Mouse (Mus musculus): Measurements from ENCODE around the gene Tbc1d21. TPM values are rescaled to one million over a fixed set of nuclear protein-coding genes. Genes with fewer than 3 reads are reported as not detected.

Gene Tbc1d21
- total RNA-seq, 2 experiments from 2014 or later = not detected

DNA sequence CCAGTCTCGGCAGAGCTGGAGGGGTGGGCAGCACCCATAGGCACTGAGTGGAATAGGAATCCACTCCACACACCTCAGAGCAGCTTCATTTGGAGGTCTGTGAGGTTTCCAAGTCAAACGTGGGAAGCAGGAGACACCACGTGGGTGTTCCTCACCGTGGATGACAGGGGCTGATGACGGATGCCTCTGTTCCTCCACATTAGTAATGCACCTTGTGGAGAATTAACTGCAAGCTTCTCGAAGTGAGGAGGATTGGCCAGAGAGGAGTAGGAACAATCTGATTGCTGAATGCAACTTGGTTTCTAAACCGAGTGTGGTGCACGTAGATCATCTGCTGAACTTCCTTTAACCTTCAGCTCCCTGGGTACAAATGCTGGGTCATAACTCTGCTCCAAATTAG lies 1.7 kb upstream of the Tbc1d21 start:
- TF ChIP-seq CTCF (IDR thresholded peaks at IDR 0.05) = no peak
- intact Hi-C loops (cut with DNase I) = loop anchor here (5.0 kb wide), 1 partner anchor 115 kb away; the partner anchor contains the start of gene Insyn1
- DNase-seq (ENCODE audit: extremely low spot score in 1 of 2, low spot score in 2 of 2) = peak in 1 of 2 experiments; percentile 34
- H3K4me3 ChIP-seq = no peak overlapping the region
- H3K27ac ChIP-seq = no peak overlapping the region

- H3K4me3 ChIP-seq = no peak overlapping the region
- intact Hi-C loops (cut with DNase I) = loop anchor here (2.0 to 5.0 kb wide), 2 partner anchors 39 to 118 kb away; partner anchors contain the start of gene Insyn1
- H3K27ac ChIP-seq = no peak overlapping the region
- peak; percentile 75 for TF ChIP-seq CTCF (IDR thresholded peaks at IDR 0.05)
- DNase-seq (ENCODE audit: extremely low spot score in 1 of 2, low spot score in 2 of 2) = peak in 1 of 2 experiments; percentile 32
Measured at GRCm38 (mm10) chr9:58369644-58370043, 611 bp downstream of the Tbc1d21 start.

GRCm38 (mm10) chr9:58364325-58364724 lies 5.9 kb downstream of the Tbc1d21 start:
- H3K4me3 ChIP-seq = no peak overlapping the region
- TF ChIP-seq CTCF (IDR thresholded peaks at IDR 0.05) = no peak
- no peak overlapping the region for H3K27ac ChIP-seq
- intact Hi-C loops (cut with DNase I) = no loop called here
- DNase-seq (ENCODE audit: extremely low spot score in 1 of 2, low spot score in 2 of 2) = peak in 1 of 2 experiments; percentile 16

DNA sequence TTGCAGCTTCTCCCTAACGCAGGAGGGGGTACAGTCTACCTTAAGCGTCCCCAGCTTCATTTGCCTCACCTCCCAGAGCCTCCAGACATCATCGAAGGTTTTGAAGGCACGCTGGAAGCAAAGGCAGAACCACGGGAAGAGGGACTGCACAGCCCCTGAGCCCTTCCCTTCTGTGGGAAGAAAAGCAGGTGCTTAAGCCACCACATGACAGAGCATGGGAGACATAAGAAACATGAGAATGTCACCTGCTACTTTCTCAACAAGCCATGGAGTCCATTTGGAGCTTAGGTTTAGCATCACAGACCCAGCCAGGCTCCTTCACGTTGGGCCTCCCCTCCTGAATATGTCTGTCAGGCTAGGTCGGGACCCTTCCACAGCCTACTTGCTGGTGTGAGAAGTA lies 8.3 kb downstream of the Tbc1d21 start:
- no peak overlapping the region for H3K4me3 ChIP-seq
- DNase-seq (ENCODE audit: extremely low spot score in 1 of 2, low spot score in 2 of 2) = no peak
- intact Hi-C loops (cut with DNase I) = no loop called here
- no peak for TF ChIP-seq CTCF (IDR thresholded peaks at IDR 0.05)
- H3K27ac ChIP-seq = no peak overlapping the region

- no peak for TF ChIP-seq CTCF (IDR thresholded peaks at IDR 0.05)
- Histone ChIP-seq H3K4me3 (no peak overlapping the region), H3K27ac (no peak overlapping the region)
- DNase-seq (ENCODE audit: extremely low spot score in 1 of 2, low spot score in 2 of 2) = no peak
- intact Hi-C loops (cut with DNase I) = no loop called here
Measured at GRCm38 (mm10) chr9:58361373-58361772, 8.9 kb downstream of the Tbc1d21 start.

GRCm38 (mm10) chr9:58355262-58356050 lies 14.8 kb downstream of the Tbc1d21 start:
- Histone ChIP-seq H3K4me3 (no peak overlapping the region), H3K27ac (no peak overlapping the region)
- intact Hi-C loops (cut with DNase I) = no loop called here
- no peak for DNase-seq (ENCODE audit: extremely low spot score in 1 of 2, low spot score in 2 of 2)
- no peak for TF ChIP-seq CTCF (IDR thresholded peaks at IDR 0.05)

GRCm38 (mm10) chr9:58354701-58355100 lies 15.6 kb downstream of the Tbc1d21 start:
- intact Hi-C loops (cut with DNase I) = no loop called here
- Histone ChIP-seq H3K27ac (no peak overlapping the region), H3K4me3 (no peak overlapping the region)
- TF ChIP-seq CTCF (IDR thresholded peaks at IDR 0.05) = no peak
- DNase-seq (ENCODE audit: extremely low spot score in 1 of 2, low spot score in 2 of 2) = no peak

DNA sequence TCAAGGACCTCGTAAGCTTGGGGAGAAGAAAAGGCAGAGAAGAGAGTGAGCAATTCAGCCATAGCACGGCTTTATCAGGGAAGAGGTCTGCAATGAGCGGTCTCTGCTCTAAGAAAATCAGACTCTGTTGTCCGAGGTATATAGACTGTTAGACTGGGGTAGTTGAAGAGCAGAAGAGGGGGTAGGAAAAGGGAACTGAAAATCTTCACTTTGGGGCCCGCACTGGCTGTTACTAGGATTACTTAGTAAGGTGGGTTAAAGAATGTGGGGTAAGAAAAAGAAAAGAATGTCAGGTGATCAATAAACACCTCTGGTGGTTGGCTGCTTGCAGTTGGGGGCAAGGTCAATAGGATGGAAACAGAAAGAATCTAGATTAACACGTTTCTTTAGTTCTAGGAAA lies 17.0 kb downstream of the Tbc1d21 start:
- Histone ChIP-seq H3K27ac (no peak overlapping the region), H3K4me3 (no peak overlapping the region)
- DNase-seq (ENCODE audit: extremely low spot score in 1 of 2, low spot score in 2 of 2) = no peak
- TF ChIP-seq CTCF (IDR thresholded peaks at IDR 0.05) = no peak
- intact Hi-C loops (cut with DNase I) = no loop called here

DNA sequence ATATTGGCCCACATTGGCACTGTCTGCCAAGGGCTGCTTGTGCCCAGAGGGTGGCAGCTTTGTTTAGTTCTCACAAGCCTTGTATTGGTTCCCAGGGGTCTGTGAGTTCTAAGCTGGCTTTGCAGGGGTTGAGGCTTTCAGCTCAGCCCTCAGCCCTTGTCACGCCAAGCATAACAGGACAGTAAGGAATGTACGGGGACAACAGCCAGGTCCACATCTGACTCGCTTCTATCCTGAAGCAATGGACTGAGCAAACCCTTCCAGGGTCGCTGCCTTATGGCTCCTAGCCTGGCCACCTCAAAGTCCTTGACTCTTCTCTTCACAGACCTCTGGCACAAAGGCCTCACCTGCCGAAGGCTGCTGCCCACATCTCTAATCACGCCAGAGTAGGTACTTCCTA lies 22.5 kb downstream of the Tbc1d21 start:
- intact Hi-C loops (cut with DNase I) = no loop called here
- Histone ChIP-seq H3K4me3 (no peak overlapping the region), H3K27ac (no peak overlapping the region)
- no peak for TF ChIP-seq CTCF (IDR thresholded peaks at IDR 0.05)
- DNase-seq (ENCODE audit: extremely low spot score in 1 of 2, low spot score in 2 of 2) = no peak

GRCm38 (mm10) chr9:58346498-58346897 lies 23.8 kb downstream of the Tbc1d21 start:
- no peak for TF ChIP-seq CTCF (IDR thresholded peaks at IDR 0.05)
- intact Hi-C loops (cut with DNase I) = no loop called here
- Histone ChIP-seq H3K4me3 (no peak overlapping the region), H3K27ac (no peak overlapping the region)
- DNase-seq (ENCODE audit: extremely low spot score in 1 of 2, low spot score in 2 of 2) = no peak

DNA sequence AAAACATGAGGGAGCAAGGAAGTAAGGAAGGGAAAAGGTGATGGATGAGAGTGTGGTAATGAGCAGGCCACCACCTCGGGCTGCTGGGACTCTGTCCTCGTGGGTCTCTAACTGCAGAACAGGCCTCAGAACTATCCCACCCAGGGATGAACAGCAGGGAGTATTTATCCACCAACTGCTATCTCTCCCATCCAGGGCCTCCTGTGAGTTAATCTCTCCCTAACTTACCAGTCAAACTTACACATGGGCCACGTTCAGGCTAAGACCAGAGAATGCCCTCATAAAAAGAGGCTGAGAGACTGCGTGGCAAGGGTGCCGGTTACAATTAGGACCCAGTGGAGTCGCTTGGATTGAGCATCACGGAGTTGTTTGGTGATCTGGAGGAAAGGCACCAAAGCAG lies 24.3 kb downstream of the Tbc1d21 start:
- no peak for DNase-seq (ENCODE audit: extremely low spot score in 1 of 2, low spot score in 2 of 2)
- H3K27ac ChIP-seq = no peak overlapping the region
- no peak overlapping the region for H3K4me3 ChIP-seq
- no peak for TF ChIP-seq CTCF (IDR thresholded peaks at IDR 0.05)
- intact Hi-C loops (cut with DNase I) = no loop called here

GRCm38 (mm10) chr9:58341795-58342194 lies 28.5 kb downstream of the Tbc1d21 start:
- TF ChIP-seq CTCF (IDR thresholded peaks at IDR 0.05) = peak; percentile 7
- DNase-seq (ENCODE audit: extremely low spot score in 1 of 2, low spot score in 2 of 2) = no peak
- H3K4me3 ChIP-seq = no peak overlapping the region
- no peak overlapping the region for H3K27ac ChIP-seq
- intact Hi-C loops (cut with DNase I) = no loop called here

Data from left cerebral cortex, adult 2 months (tissue).